Mouse (Mus musculus) heart, adult 2 months (tissue): ENCODE measurements around the gene Nup54.

Source experiments
- CTCF ChIP-seq: fragments of 200-600 bp; IDR thresholded peaks from 2 replicates; pipeline ENCODE4 v1.8.1; 2022; ENCODE audit warnings: antibody characterized with exemption, mild to moderate bottlenecking, moderate library complexity
- EP300 ChIP-seq: fragments of 200-500 bp; IDR thresholded peaks from 2 replicates; pipeline ENCODE4 v1.6.1; 2011; ENCODE audit warnings: low read depth, low read length, control low read depth; ENCODE audit not compliant: insufficient read depth
- POLR2A ChIP-seq: fragments of 200-500 bp; IDR thresholded peaks from 2 replicates; pipeline ENCODE4 v1.6.1; 2011; ENCODE audit warnings: mild to moderate bottlenecking, low read depth, low read length, control low read depth; ENCODE audit not compliant: insufficient read depth

GRCm38 (mm10) chr5:92402816-92403215 is 32.2 kb downstream of the Nup54 start:
- no peak for TF ChIP-seq POLR2A
- TF ChIP-seq CTCF: no peak
- no peak for TF ChIP-seq EP300
